Mouse (Mus musculus) midbrain, embryonic 11.5 days (tissue): ENCODE data around the gene Ubqln1. TPM values are rescaled to one million over a fixed set of nuclear protein-coding genes. Genes with fewer than 3 reads are reported as not detected.
A peak's percentile ranks its signal among the peaks of the same experiment; 100 is the strongest.

ENCODE experiments used
- ATAC-seq: fragments of 200-750 bp; cut with Nextera tagmentation; 2 replicates; pipeline ENCODE4 v1.8.0; 2017; ENCODE audit warnings: moderate TSS enrichment, moderate library complexity; ENCODE audit not compliant: low FRiP score
- DNase-seq: peaks from one replicate; pipeline ENCODE4 v3.0.0; 2015; ENCODE audit warnings: low spot score; ENCODE audit errors: missing footprints
- H3K27ac ChIP-seq: fragments of 300-500 bp; sonication (generic); 2 replicates; pipeline ENCODE4 v1.5.1; 2014; ENCODE audit warnings: low read depth, low read length
- H3K27me3 ChIP-seq: fragments of 300-500 bp; sonication (generic); 2 replicates; pipeline ENCODE4 v1.6.1; 2014; ENCODE audit warnings: mild to moderate bottlenecking, low read length, moderate library complexity, mixed read lengths; ENCODE audit not compliant: control insufficient read depth, insufficient read depth
- H3K36me3 ChIP-seq: fragments of 300-500 bp; sonication (generic); 2 replicates; pipeline ENCODE4 v1.6.1; 2014; ENCODE audit warnings: mild to moderate bottlenecking, low read length, moderate library complexity, mixed read lengths; ENCODE audit not compliant: control insufficient read depth, insufficient read depth
- H3K4me1 ChIP-seq: fragments of 300-500 bp; sonication (generic); 2 replicates; pipeline ENCODE4 v1.6.1; 2014; ENCODE audit warnings: low read length; ENCODE audit not compliant: control insufficient read depth, insufficient read depth
- H3K4me2 ChIP-seq: fragments of 300-500 bp; sonication (generic); 2 replicates; pipeline ENCODE4 v1.6.1; 2014; ENCODE audit warnings: mild to moderate bottlenecking, moderate library complexity
- H3K4me3 ChIP-seq: fragments of 300-500 bp; sonication (generic); 2 replicates; pipeline ENCODE4 v1.5.1; 2014; ENCODE audit warnings: low read depth, low read length
- H3K9ac ChIP-seq: fragments of 300-500 bp; sonication (generic); 2 replicates; pipeline ENCODE4 v1.6.1; 2014; ENCODE audit warnings: low read length
- H3K9me3 ChIP-seq: fragments of 300-500 bp; sonication (generic); 2 replicates; pipeline ENCODE4 v1.6.1; 2016; ENCODE audit warnings: low read length; ENCODE audit not compliant: control insufficient read depth
- WGBS: fragments of 180-500 bp; shearing (Covaris S2); extraction: QIAGEN DNeasy Blood & Tissue Kit; methylation state at CpG from one replicate; pipeline ENCODE4 v1.1.7; 2014; 5-methylcytosine and 5-hydroxymethylcytosine counted together
- polyA plus RNA-seq: library from polyadenylated mRNA; unstranded; fragments of >200 nt; fragmentation: Nextera tagmentation; extraction: Ambion mirVana; gene quantifications from 2 replicates; pipeline ENCODE4 v1.2.1, GENCODE M21; 2014

The Ubqln1 gene
- polyA plus RNA-seq, 1 experiment from 2014 or later = 155 TPM

DNA sequence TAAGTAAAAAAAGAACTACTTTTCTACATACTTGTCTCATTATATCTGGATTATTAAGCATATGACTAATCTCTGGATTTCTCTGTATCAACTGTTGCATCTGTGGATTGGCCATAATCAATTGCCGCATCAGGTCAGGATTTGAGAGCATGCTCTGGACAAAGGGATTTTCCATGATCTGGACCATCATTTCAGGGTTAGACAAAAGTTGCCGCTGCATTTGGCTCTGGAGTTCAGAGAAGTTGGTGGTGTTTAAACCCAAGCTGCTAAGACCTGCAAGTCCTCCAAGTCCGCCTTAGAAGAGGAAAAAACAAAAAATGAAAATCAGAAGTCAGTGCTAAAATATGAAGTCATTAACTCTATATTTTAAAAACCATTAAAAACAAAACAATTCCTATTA lies 22.2 kb downstream of the Ubqln1 start:
- no peaks in the 10 kb centered on the region for H3K4me1 ChIP-seq
- H3K36me3 ChIP-seq = peaks cover 15% of the 10 kb centered on the region
- no peak overlapping the region for H3K4me3 ChIP-seq
- 95% methylated on average over 3 of the region's 3 CpGs for WGBS
- ATAC-seq = no peak
- H3K27me3 ChIP-seq = no peaks in the 10 kb centered on the region
- no peak overlapping the region for H3K27ac ChIP-seq
- no peak overlapping the region for H3K4me2 ChIP-seq
- DNase-seq = peak; percentile 75
- no peak overlapping the region for H3K9ac ChIP-seq
- no peaks in the 10 kb centered on the region for H3K9me3 ChIP-seq

- ATAC-seq = no peak
- peak; percentile 21 for DNase-seq
- no peak overlapping the region for H3K4me3 ChIP-seq
- H3K36me3 ChIP-seq = peaks cover 15% of the 10 kb centered on the region
- 96% methylated on average over 6 of the region's 6 CpGs for WGBS
- 0 out of 2 replicates have a peak, but pooled peaks cover 4% of the 10 kb centered on the region for H3K4me1 ChIP-seq
- H3K4me2 ChIP-seq = no peak overlapping the region
- no peaks in the 10 kb centered on the region for H3K27me3 ChIP-seq
- H3K9me3 ChIP-seq = no peaks in the 10 kb centered on the region
- no peak overlapping the region for H3K9ac ChIP-seq
- H3K27ac ChIP-seq = no peak overlapping the region
These were observed 23.3 kb downstream of the Ubqln1 start for GRCm38 (mm10) chr13:58192146-58192545.

DNA sequence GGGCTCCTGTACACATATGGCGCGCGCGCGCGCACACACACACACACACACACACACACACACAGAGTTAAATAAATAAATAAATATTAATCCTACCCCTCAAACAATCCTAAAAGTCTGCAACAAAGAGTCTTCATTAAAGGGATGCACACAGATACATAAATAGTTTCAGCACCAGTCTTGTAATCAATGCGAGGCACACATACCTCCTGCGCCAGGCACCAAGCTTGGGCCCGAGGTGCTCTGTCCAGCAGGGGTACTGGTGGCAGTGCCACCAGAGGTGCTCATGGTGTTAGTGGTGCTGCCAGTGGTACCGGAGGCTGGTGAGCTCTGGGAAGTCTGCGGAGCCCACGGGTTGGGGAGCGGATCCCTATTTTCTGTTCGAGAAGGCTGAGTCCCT lies 23.9 kb downstream of the Ubqln1 start:
- Histone ChIP-seq H3K27ac (no peak overlapping the region), H3K4me1 (0 out of 2 replicates have a peak, but pooled peaks cover 4% of the 10 kb centered on the region), H3K27me3 (no peaks in the 10 kb centered on the region), H3K36me3 (peaks cover 15% of the 10 kb centered on the region), H3K4me3 (no peak overlapping the region), H3K9ac (no peak overlapping the region), H3K4me2 (no peak overlapping the region), H3K9me3 (no peaks in the 10 kb centered on the region)
- 97% methylated on average over 14 of the region's 14 CpGs for WGBS
- DNase-seq = peak; percentile 59
- no peak for ATAC-seq

GRCm38 (mm10) chr13:58189473-58189872 lies 26.0 kb downstream of the Ubqln1 start:
- H3K9me3 ChIP-seq = no peaks in the 10 kb centered on the region
- no peak overlapping the region for H3K4me3 ChIP-seq
- no peak overlapping the region for H3K9ac ChIP-seq
- ATAC-seq (no peak), DNase-seq (peak; percentile 26)
- H3K27ac ChIP-seq = no peak overlapping the region
- H3K36me3 ChIP-seq = peaks cover 12% of the 10 kb centered on the region; the same call in 1 of the 2 replicates
- 85% methylated on average over 5 of the region's 5 CpGs for WGBS
- 0 out of 2 replicates have a peak, but pooled peaks cover 4% of the 10 kb centered on the region for H3K4me1 ChIP-seq
- no peaks in the 10 kb centered on the region for H3K27me3 ChIP-seq
- H3K4me2 ChIP-seq = no peak overlapping the region

DNA sequence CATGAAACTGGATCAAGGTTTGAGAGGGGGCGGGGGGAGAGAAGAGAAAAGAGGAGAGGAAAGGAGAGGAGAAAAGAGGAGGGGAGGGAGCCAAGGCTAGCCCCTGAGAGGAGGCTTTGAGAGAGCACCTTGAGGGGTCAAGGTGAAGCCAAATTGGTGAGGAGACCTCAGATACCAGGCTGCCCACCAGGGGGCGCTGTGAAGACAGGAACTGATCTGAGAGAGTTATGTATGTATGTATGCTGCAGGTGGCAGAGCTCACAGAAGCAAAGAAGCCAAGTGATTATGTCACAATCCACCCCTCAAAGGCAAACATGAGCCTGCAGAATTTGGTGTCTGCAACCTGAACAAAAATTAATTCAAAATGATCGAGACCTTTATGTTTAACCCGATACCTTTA lies 27.0 kb downstream of the Ubqln1 start:
- no peaks in the 10 kb centered on the region for H3K27me3 ChIP-seq
- H3K4me3 ChIP-seq = no peak overlapping the region
- DNase-seq = peak; percentile 98
- no peak overlapping the region for H3K9ac ChIP-seq
- WGBS = 64% methylated on average over 4 of the region's 4 CpGs
- H3K4me2 ChIP-seq = no peak overlapping the region
- H3K36me3 ChIP-seq = peaks cover 12% of the 10 kb centered on the region; the same call in 1 of the 2 replicates
- H3K9me3 ChIP-seq = no peaks in the 10 kb centered on the region
- peak; percentile 46; the same call in 1 of the 2 replicates for ATAC-seq
- H3K27ac ChIP-seq = no peak overlapping the region
- H3K4me1 ChIP-seq = 0 out of 2 replicates have a peak, but pooled peaks cover 4% of the 10 kb centered on the region

GRCm38 (mm10) chr13:58187751-58188150 lies 27.7 kb downstream of the Ubqln1 start:
- no peak overlapping the region for H3K9ac ChIP-seq
- DNase-seq = peak; percentile 71
- 0 out of 2 replicates have a peak, but pooled peaks cover 4% of the 10 kb centered on the region for H3K4me1 ChIP-seq
- H3K4me2 ChIP-seq = no peak overlapping the region
- H3K27me3 ChIP-seq = no peaks in the 10 kb centered on the region
- no peaks in the 10 kb centered on the region for H3K9me3 ChIP-seq
- 93% methylated on average over 3 of the region's 3 CpGs for WGBS
- H3K4me3 ChIP-seq = no peak overlapping the region
- H3K36me3 ChIP-seq = peaks cover 12% of the 10 kb centered on the region; the same call in 1 of the 2 replicates
- H3K27ac ChIP-seq = no peak overlapping the region
- ATAC-seq = no peak

- H3K36me3 ChIP-seq = peaks cover 8% of the 10 kb centered on the region; the same call in 1 of the 2 replicates
- 83% methylated on average over 8 of the region's 8 CpGs for WGBS
These were observed 29.2 kb downstream of the Ubqln1 start for GRCm38 (mm10) chr13:58186281-58186680.

DNA sequence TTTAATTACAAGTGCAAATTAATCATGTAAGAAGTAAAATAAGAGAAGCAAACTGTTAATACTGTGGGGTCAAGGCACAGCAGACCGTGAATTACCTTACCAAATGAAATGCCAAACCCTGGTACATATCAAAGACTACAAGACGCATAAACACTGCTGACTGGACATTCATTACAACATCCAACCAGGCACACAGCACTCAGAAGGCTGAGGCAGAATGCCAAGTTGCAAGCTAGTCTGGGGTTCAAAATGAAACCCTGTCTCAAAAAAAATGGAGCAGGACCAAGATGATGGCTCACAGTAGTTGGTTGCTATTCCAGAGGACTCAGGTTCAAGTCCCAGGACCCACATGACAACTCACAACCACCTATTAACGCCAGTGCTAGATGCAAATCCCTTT lies 31.3 kb downstream of the Ubqln1 start:
- H3K27me3 ChIP-seq = no peaks in the 10 kb centered on the region
- no peak overlapping the region for H3K9ac ChIP-seq
- H3K4me3 ChIP-seq = no peak overlapping the region
- DNase-seq = no peak
- 98% methylated on average over 3 of the region's 3 CpGs for WGBS
- H3K27ac ChIP-seq = no peak overlapping the region
- no peak for ATAC-seq
- no peaks in the 10 kb centered on the region; the same call in 1 of the 2 replicates for H3K36me3 ChIP-seq
- no peaks in the 10 kb centered on the region for H3K9me3 ChIP-seq
- no peak overlapping the region for H3K4me2 ChIP-seq
- H3K4me1 ChIP-seq = 0 out of 2 replicates have a peak, but pooled peaks cover 4% of the 10 kb centered on the region

More at GRCm38 (mm10) chr13:58186281-58186680, 29.2 kb downstream of the Ubqln1 start:
- H3K4me3 ChIP-seq = no peak overlapping the region
- H3K9ac ChIP-seq = no peak overlapping the region
- DNase-seq (peak; percentile 59), ATAC-seq (no peak)
- 0 out of 2 replicates have a peak, but pooled peaks cover 4% of the 10 kb centered on the region for H3K4me1 ChIP-seq
- no peak overlapping the region for H3K4me2 ChIP-seq
- no peak overlapping the region for H3K27ac ChIP-seq
- H3K27me3 ChIP-seq = no peaks in the 10 kb centered on the region
- no peaks in the 10 kb centered on the region for H3K9me3 ChIP-seq

GRCm38 (mm10) chr13:58181607-58182551 lies 33.6 kb downstream of the Ubqln1 start:
- ATAC-seq = no peak
- no peaks in the 10 kb centered on the region for H3K27me3 ChIP-seq
- 93% methylated on average over 14 of the region's 14 CpGs for WGBS
- no peaks in the 10 kb centered on the region; the same call in 1 of the 2 replicates for H3K36me3 ChIP-seq
- DNase-seq = peak; percentile 64
- no peak overlapping the region for H3K9ac ChIP-seq
- H3K9me3 ChIP-seq = no peaks in the 10 kb centered on the region
- H3K27ac ChIP-seq = no peak overlapping the region
- no peak overlapping the region for H3K4me3 ChIP-seq
- H3K4me2 ChIP-seq = no peak overlapping the region
- H3K4me1 ChIP-seq = no peaks in the 10 kb centered on the region
